1 mouse cellular context compared by ENCODE assay signal in the genomic region with DNA sequence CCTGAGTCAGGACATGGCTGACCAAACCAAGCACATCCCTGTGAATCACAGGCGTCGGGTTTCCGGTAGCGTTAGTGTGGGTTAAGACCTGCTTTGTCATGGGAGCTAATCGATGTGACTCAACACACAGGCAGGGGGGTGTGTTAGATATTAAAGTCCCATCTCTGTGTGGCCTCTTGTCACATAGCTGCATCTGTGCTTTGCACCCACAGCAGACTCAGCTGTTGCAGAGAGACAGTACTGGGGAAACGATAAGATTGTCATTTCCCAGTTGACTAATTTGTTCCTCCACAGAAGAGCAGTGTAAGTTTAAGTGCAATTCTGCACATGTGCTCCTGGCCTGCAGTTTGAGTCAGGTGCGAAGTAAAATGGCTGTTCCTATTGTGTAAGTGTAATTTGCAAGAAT.
TF ChIP-seq lines count a peak whose summit lies in the region.

No protein-coding gene starts in this region.

TF ChIP-seq in MEL, 35 proteins besides CTCF, POLR2A, EP300 and RAD21 (continued from another document):
- TF ChIP-seq E2F4 (IDR thresholded peaks at IDR 0.05; ENCODE audit: borderline replicate concordance, low read depth, low read length) (no peak), MXI1 (IDR thresholded peaks at IDR 0.05; ENCODE audit: low read depth, low read length) (peak; percentile 98), ELF1 (IDR thresholded peaks at IDR 0.05; ENCODE audit: low read depth, low read length) (0 out of 2 replicates have a peak, but pooled peaks have one; percentile 24), RCOR1 (IDR thresholded peaks at IDR 0.05; ENCODE audit: low read depth, low read length) (peak; percentile 92), KAT2A (conservative IDR thresholded peaks at IDR 0.05; ENCODE audit: low read depth, low read length) (no peak; the same call in 1 of the 2 replicates), ETS1 (IDR thresholded peaks at IDR 0.05; ENCODE audit: low read depth, low read length) (peak; percentile 100), POLR2AphosphoS5 (IDR thresholded peaks at IDR 0.05; ENCODE audit: borderline replicate concordance, low read depth, low read length) (no peak), MYC (IDR thresholded peaks at IDR 0.05; ENCODE audit: low read depth, low read length) (peak; percentile 98)
TF ChIP-seq in MEL: peak in this region for 16.
